20 mouse cellular contexts compared by ENCODE assay signal in the genomic region with DNA sequence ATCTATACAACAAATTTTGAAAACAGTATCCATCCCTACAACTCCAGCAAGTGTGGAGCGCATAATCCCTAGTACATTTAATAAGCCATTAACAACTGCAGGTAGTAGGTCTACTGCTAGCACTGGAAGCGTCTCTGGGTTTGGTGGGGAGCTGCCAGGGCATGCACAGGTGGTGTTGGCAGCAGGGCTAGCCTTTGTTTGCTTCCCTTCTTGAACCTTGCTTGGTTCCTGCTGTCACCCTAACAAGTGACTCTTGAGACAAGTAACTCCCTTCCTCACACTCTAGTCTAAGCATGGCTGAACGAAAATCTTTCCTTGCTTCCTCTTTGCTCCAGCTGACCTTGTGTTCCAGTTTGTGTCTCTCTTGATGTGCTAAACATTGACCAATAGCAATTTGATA. TPM values are rescaled to one million over a fixed set of nuclear protein-coding genes. Genes with fewer than 3 reads are reported as not detected.
DNase-seq lines count a peak whose midpoint lies in the region; ATAC-seq and TF ChIP-seq lines count a peak whose summit lies in the region.
"Had no signal": no experiment of that assay in that cellular context is flagged by ENCODE, and none has a peak within 500 bp of the region (broad histone marks: within the 10 kb centered on the region; RNA-seq: fewer than 3 reads in every experiment).

No protein-coding gene starts in this region.

- 86% methylated on average over 3 of the region's 3 CpGs for WGBS in heart, postnatal 0 days
- WGBS in midbrain, embryonic 11.5 days, result 89% methylated on average over 3 of the region's 3 CpGs
- 92% methylated on average over 3 of the region's 3 CpGs for WGBS in midbrain, embryonic 15.5 days
- 88% methylated on average over 3 of the region's 3 CpGs for WGBS in forebrain, embryonic 16.5 days

- H3K36me3 ChIP-seq in heart, postnatal 0 days (replicated peaks; ENCODE audit: control insufficient read depth, insufficient read depth, low read length), result no peaks in the 10 kb centered on the region
- H3K36me3 ChIP-seq in midbrain, embryonic 11.5 days (ENCODE audit: control insufficient read depth, insufficient read depth, low read length), result no peaks in the 10 kb centered on the region
- no peaks in the 10 kb centered on the region for H3K36me3 ChIP-seq in midbrain, embryonic 15.5 days (replicated peaks)
- H3K36me3 ChIP-seq in forebrain, embryonic 16.5 days (ENCODE audit: control insufficient read depth, insufficient read depth), result no peaks in the 10 kb centered on the region
- H3K36me3 ChIP-seq: embryonic facial prominence, embryonic 13.5 days; forebrain, embryonic 12.5 days; hindbrain, embryonic 15.5 days had no signal

- no peak overlapping the region for H3K4me2 ChIP-seq in heart, postnatal 0 days (ENCODE audit: low read depth, low read length)
- H3K4me2 ChIP-seq in midbrain, embryonic 11.5 days, result no peak overlapping the region
- H3K4me2 ChIP-seq in midbrain, embryonic 15.5 days, result no peak overlapping the region
- no peak overlapping the region for H3K4me2 ChIP-seq in forebrain, embryonic 16.5 days (ENCODE audit: low read length)
- H3K4me2 ChIP-seq: embryonic facial prominence, embryonic 13.5 days; forebrain, embryonic 12.5 days; heart, embryonic 12.5 days; hindbrain, embryonic 15.5 days had no signal

- DNase-seq in heart, postnatal 0 days (ENCODE audit: low spot score), result no peak
- no peak for DNase-seq in heart, adult 9 months (ENCODE audit: low spot score in 2 of 2)
- DNase-seq in midbrain, embryonic 11.5 days (ENCODE audit: low spot score, missing footprints), result peak; percentile 28
- DNase-seq in lung, postnatal 36 days, result peak; percentile 73
- no peak for DNase-seq in kidney, adult 9 months
- DNase-seq: adrenal gland, postnatal 14 days; cerebellum, adult 11-12 months; cerebellum, adult 9-11 months; cerebellum, postnatal 36 days; forebrain, postnatal 0 days; gastrocnemius, postnatal 14 days; heart, adult 2 months; heart, postnatal 36 days had no signal

- ATAC-seq in heart, postnatal 0 days (ENCODE audit: insufficient read depth, low read depth), result no peak
- ATAC-seq in midbrain, embryonic 11.5 days (ENCODE audit: low FRiP score), result no peak
- ATAC-seq in midbrain, embryonic 15.5 days (replicated peaks), result no peak
- no peak for ATAC-seq in forebrain, embryonic 16.5 days
- ATAC-seq: forebrain, postnatal 0 days had no signal

- no peaks in the 10 kb centered on the region for H3K4me1 ChIP-seq in heart, postnatal 0 days (ENCODE audit: control insufficient read depth, insufficient read depth)
- no peaks in the 10 kb centered on the region for H3K4me1 ChIP-seq in midbrain, embryonic 11.5 days (ENCODE audit: control insufficient read depth, insufficient read depth, low read length)
- no peaks in the 10 kb centered on the region for H3K4me1 ChIP-seq in midbrain, embryonic 15.5 days
- H3K4me1 ChIP-seq in forebrain, embryonic 16.5 days (replicated peaks; ENCODE audit: control insufficient read depth, insufficient read depth, low read length), result no peaks in the 10 kb centered on the region
- H3K4me1 ChIP-seq: embryonic facial prominence, embryonic 13.5 days; forebrain, embryonic 12.5 days; hindbrain, embryonic 15.5 days had no signal

- no peak overlapping the region for H3K9ac ChIP-seq in heart, postnatal 0 days (replicated peaks; ENCODE audit: low read depth, low read length)
- H3K9ac ChIP-seq in midbrain, embryonic 11.5 days (ENCODE audit: low read length), result no peak overlapping the region
- H3K9ac ChIP-seq in midbrain, embryonic 15.5 days, result no peak overlapping the region
- no peak overlapping the region for H3K9ac ChIP-seq in forebrain, embryonic 16.5 days (replicated peaks; ENCODE audit: low read depth, low read length)
- H3K9ac ChIP-seq: embryonic facial prominence, embryonic 13.5 days; forebrain, embryonic 12.5 days; forebrain, postnatal 0 days; heart, embryonic 12.5 days; hindbrain, embryonic 15.5 days had no signal

- no peak overlapping the region for H3K4me3 ChIP-seq in heart, postnatal 0 days (ENCODE audit: low read depth, low read length)
- no peak overlapping the region for H3K4me3 ChIP-seq in midbrain, embryonic 11.5 days (ENCODE audit: low read depth, low read length)
- H3K4me3 ChIP-seq in midbrain, embryonic 15.5 days, result no peak overlapping the region
- H3K4me3 ChIP-seq in forebrain, embryonic 16.5 days (replicated peaks; ENCODE audit: low read length), result no peak overlapping the region
- H3K4me3 ChIP-seq: embryonic facial prominence, embryonic 13.5 days; forebrain, embryonic 12.5 days; heart, adult 2 months; heart, embryonic 12.5 days; hindbrain, embryonic 15.5 days had no signal

- no peak for TF ChIP-seq CTCF in heart, postnatal 0 days (IDR thresholded peaks at IDR 0.05; ENCODE audit: low read depth)

- peak overlapping the region; percentile 25; the same call in 1 of the 2 replicates for H3K27ac ChIP-seq in heart, postnatal 0 days (ENCODE audit: low read depth)
- H3K27ac ChIP-seq in midbrain, embryonic 11.5 days (ENCODE audit: low read depth, low read length), result no peak overlapping the region
- no peak overlapping the region for H3K27ac ChIP-seq in midbrain, embryonic 15.5 days
- H3K27ac ChIP-seq in forebrain, embryonic 16.5 days (ENCODE audit: low read length), result no peak overlapping the region
- H3K27ac ChIP-seq: embryonic facial prominence, embryonic 13.5 days; forebrain, embryonic 12.5 days; heart, adult 2 months; hindbrain, embryonic 15.5 days had no signal

- no peak for TF ChIP-seq EP300 in heart, postnatal 0 days (IDR thresholded peaks at IDR 0.05; ENCODE audit: low read depth)

- H3K9me3 ChIP-seq in heart, postnatal 0 days (replicated peaks; ENCODE audit: control insufficient read depth, low read length), result no peaks in the 10 kb centered on the region
- H3K9me3 ChIP-seq in midbrain, embryonic 11.5 days (ENCODE audit: control insufficient read depth, low read length), result no peaks in the 10 kb centered on the region
- no peaks in the 10 kb centered on the region for H3K9me3 ChIP-seq in midbrain, embryonic 15.5 days
- H3K9me3 ChIP-seq in forebrain, embryonic 16.5 days (ENCODE audit: control insufficient read depth, low read length), result no peaks in the 10 kb centered on the region
- H3K9me3 ChIP-seq: embryonic facial prominence, embryonic 13.5 days; forebrain, embryonic 12.5 days; hindbrain, embryonic 15.5 days had no signal

- no peaks in the 10 kb centered on the region for H3K27me3 ChIP-seq in heart, postnatal 0 days (ENCODE audit: control insufficient read depth, insufficient read depth, low read length)
- no peaks in the 10 kb centered on the region for H3K27me3 ChIP-seq in midbrain, embryonic 11.5 days (ENCODE audit: control insufficient read depth, insufficient read depth, low read length)
- H3K27me3 ChIP-seq in midbrain, embryonic 15.5 days (replicated peaks), result no peaks in the 10 kb centered on the region
- no peaks in the 10 kb centered on the region for H3K27me3 ChIP-seq in forebrain, embryonic 16.5 days (replicated peaks; ENCODE audit: control insufficient read depth, insufficient read depth, low read length)
- H3K27me3 ChIP-seq: embryonic facial prominence, embryonic 13.5 days; forebrain, embryonic 12.5 days; heart, embryonic 12.5 days; hindbrain, embryonic 15.5 days had no signal

RNA-seq across cellular contexts. Expression of gene Plxna4, which starts 44.0 kb away (rescaled TPM):
- 19.2 and 20.0 TPM in 2 replicates for total RNA-seq in heart, postnatal 0 days (2014; rRNA removed; ENCODE audit: low replicate concordance)
- polyA plus RNA-seq in heart, postnatal 0 days (2015; fragmentation: Nextera tagmentation; extraction: Ambion mirVana), result 3.4 and 3.7 TPM in 2 replicates
- 3.6 and 3.7 TPM in 2 replicates for polyA plus RNA-seq in midbrain, embryonic 11.5 days (2014; fragmentation: Nextera tagmentation; extraction: Ambion mirVana)
- polyA plus RNA-seq in midbrain, embryonic 15.5 days (2015; fragmentation: Nextera tagmentation; extraction: Ambion mirVana), result 13.8 and 14.2 TPM in 2 replicates
- 25.8 and 28.2 TPM in 2 replicates for polyA plus RNA-seq in forebrain, embryonic 16.5 days (2015; fragmentation: Nextera tagmentation; extraction: Ambion mirVana)
- total RNA-seq: MEL had no signal

Comparison
In these comparisons a context has a peak if more than half of its experiments do, and no peak if none do; other contexts are left out.
1. DNase-seq: peak in midbrain, embryonic 11.5 days (single experiment) and lung, postnatal 36 days (single experiment); none in heart, postnatal 0 days (single experiment), heart, adult 9 months (0 of 2) and kidney, adult 9 months (single experiment).